Mouse (Mus musculus) heart, embryonic 16.5 days (tissue): ENCODE data around the gene Fsd2. TPM values are rescaled to one million over a fixed set of nuclear protein-coding genes. Genes with fewer than 3 reads are reported as not detected.

ENCODE experiments used
- ATAC-seq: fragments of 200-750 bp; cut with Nextera tagmentation; replicated peaks from 2 replicates; pipeline ENCODE4 v1.8.0; 2017; ENCODE audit warnings: moderate number of reproducible peaks; ENCODE audit not compliant: insufficient read depth, low FRiP score; ENCODE audit errors: extremely low read depth
- H3K27ac ChIP-seq: fragments of 300-500 bp; sonication (generic); 2 replicates; pipeline ENCODE4 v1.5.1; 2014; ENCODE audit warnings: mild to moderate bottlenecking, low read length, control low read depth, moderate library complexity
- H3K27me3 ChIP-seq: fragments of 300-500 bp; sonication (generic); 2 replicates; pipeline ENCODE4 v1.6.1; 2014; ENCODE audit warnings: low read length, mixed read lengths; ENCODE audit not compliant: control insufficient read depth, insufficient read depth
- H3K36me3 ChIP-seq: fragments of 300-500 bp; sonication (generic); 2 replicates; pipeline ENCODE4 v1.6.1; 2014; ENCODE audit not compliant: control insufficient read depth, insufficient read depth
- H3K4me1 ChIP-seq: fragments of 300-500 bp; sonication (generic); 2 replicates; pipeline ENCODE4 v1.6.1; 2014; ENCODE audit warnings: low read length, mixed read lengths; ENCODE audit not compliant: control insufficient read depth, insufficient read depth
- H3K4me2 ChIP-seq: fragments of 300-500 bp; sonication (generic); 2 replicates; pipeline ENCODE4 v1.6.1; 2014; ENCODE audit warnings: low read depth, mild to moderate bottlenecking, control low read depth, low read length
- H3K4me3 ChIP-seq: fragments of 300-500 bp; sonication (generic); 2 replicates; pipeline ENCODE4 v1.5.1; 2014; ENCODE audit warnings: mild to moderate bottlenecking, control low read depth, low read length
- H3K9ac ChIP-seq: fragments of 300-500 bp; sonication (generic); 2 replicates; pipeline ENCODE4 v1.6.1; 2014; ENCODE audit warnings: low read length, control low read depth
- H3K9me3 ChIP-seq: fragments of 300-500 bp; sonication (generic); replicated peaks from 2 replicates; pipeline ENCODE4 v1.6.1; 2016; ENCODE audit warnings: low read length; ENCODE audit not compliant: control insufficient read depth
- WGBS: fragments of 180-500 bp; shearing (Covaris S2); extraction: QIAGEN DNeasy Blood & Tissue Kit; methylation state at CpG from one replicate; pipeline ENCODE4 v1.1.7; 2014; 5-methylcytosine and 5-hydroxymethylcytosine counted together
- polyA plus RNA-seq: library from polyadenylated mRNA; unstranded; fragments of >200 nt; fragmentation: Nextera tagmentation; extraction: Ambion mirVana; gene quantifications from 2 replicates; pipeline ENCODE4 v1.2.1, GENCODE M21; 2015

Gene Fsd2
- polyA plus RNA-seq, 1 experiment from 2014 or later, result 76.3 TPM

GRCm38 (mm10) chr7:81596086-81596485, 29.3 kb upstream of the Fsd2 start:
- ATAC-seq, result no peak
- H3K27me3 ChIP-seq, result no peaks in the 10 kb centered on the region

GRCm38 (mm10) chr7:81595056-81595455, 28.3 kb upstream of the Fsd2 start:
- no peak overlapping the region for H3K27ac ChIP-seq
- peaks cover 56% of the 10 kb centered on the region for H3K36me3 ChIP-seq
- H3K9me3 ChIP-seq, result no peaks in the 10 kb centered on the region
- no peaks in the 10 kb centered on the region for H3K27me3 ChIP-seq
- no peak overlapping the region for H3K4me3 ChIP-seq
- H3K9ac ChIP-seq, result no peak overlapping the region
- H3K4me2 ChIP-seq, result no peak overlapping the region
- ATAC-seq, result no peak
- H3K4me1 ChIP-seq, result peaks cover 6% of the 10 kb centered on the region
- 46% methylated on average over 5 of the region's 5 CpGs for WGBS

More at GRCm38 (mm10) chr7:81596086-81596485, 29.3 kb upstream of the Fsd2 start:
- Histone ChIP-seq H3K27ac (no peak overlapping the region), H3K4me2 (no peak overlapping the region), H3K36me3 (peaks cover 52% of the 10 kb centered on the region), H3K4me1 (peaks cover 10% of the 10 kb centered on the region), H3K4me3 (no peak overlapping the region), H3K9ac (no peak overlapping the region), H3K9me3 (no peaks in the 10 kb centered on the region)
- 83% methylated on average over 6 of the region's 6 CpGs for WGBS

GRCm38 (mm10) chr7:81593387-81593786, 26.6 kb upstream of the Fsd2 start:
- Histone ChIP-seq H3K9ac (no peak overlapping the region), H3K4me3 (no peak overlapping the region), H3K4me1 (peaks cover 3% of the 10 kb centered on the region), H3K9me3 (no peaks in the 10 kb centered on the region), H3K27ac (no peak overlapping the region), H3K4me2 (no peak overlapping the region), H3K27me3 (no peaks in the 10 kb centered on the region), H3K36me3 (peaks cover 56% of the 10 kb centered on the region)
- no peak for ATAC-seq
- 89% methylated on average over 8 of the region's 8 CpGs for WGBS

GRCm38 (mm10) chr7:81592686-81593085, 25.9 kb upstream of the Fsd2 start:
- no peak overlapping the region for H3K4me3 ChIP-seq
- WGBS, result 82% methylated on average over 9 of the region's 9 CpGs

GRCm38 (mm10) chr7:81587238-81587637, 20.5 kb upstream of the Fsd2 start:
- Histone ChIP-seq H3K4me3 (no peak overlapping the region), H3K27ac (no peak overlapping the region), H3K4me2 (no peak overlapping the region), H3K9ac (no peak overlapping the region), H3K9me3 (peaks cover 5% of the 10 kb centered on the region), H3K4me1 (no peaks in the 10 kb centered on the region), H3K36me3 (peaks cover 57% of the 10 kb centered on the region), H3K27me3 (no peaks in the 10 kb centered on the region)
- WGBS, result 90% methylated on average over 4 of the region's 4 CpGs
- ATAC-seq, result no peak

More at GRCm38 (mm10) chr7:81592686-81593085, 25.9 kb upstream of the Fsd2 start:
- no peaks in the 10 kb centered on the region for H3K9me3 ChIP-seq
- no peak for ATAC-seq
- H3K4me2 ChIP-seq, result no peak overlapping the region
- no peak overlapping the region for H3K9ac ChIP-seq
- no peak overlapping the region for H3K27ac ChIP-seq
- H3K27me3 ChIP-seq, result no peaks in the 10 kb centered on the region
- peaks cover 3% of the 10 kb centered on the region for H3K4me1 ChIP-seq
- H3K36me3 ChIP-seq, result peaks cover 57% of the 10 kb centered on the region

GRCm38 (mm10) chr7:81585326-81585725, 18.6 kb upstream of the Fsd2 start:
- ATAC-seq, result no peak
- H3K27ac ChIP-seq, result no peak overlapping the region
- WGBS, result 81% methylated on average over 7 of the region's 7 CpGs
- H3K9ac ChIP-seq, result no peak overlapping the region
- peaks cover 5% of the 10 kb centered on the region for H3K9me3 ChIP-seq
- H3K4me1 ChIP-seq, result no peaks in the 10 kb centered on the region
- H3K36me3 ChIP-seq, result peaks cover 42% of the 10 kb centered on the region
- H3K27me3 ChIP-seq, result no peaks in the 10 kb centered on the region
- no peak overlapping the region for H3K4me3 ChIP-seq
- H3K4me2 ChIP-seq, result no peak overlapping the region

GRCm38 (mm10) chr7:81583512-81583911, 16.8 kb upstream of the Fsd2 start:
- H3K27ac ChIP-seq, result no peak overlapping the region
- peaks cover 49% of the 10 kb centered on the region for H3K36me3 ChIP-seq
- H3K4me2 ChIP-seq, result no peak overlapping the region
- 66% methylated on average over 3 of the region's 3 CpGs for WGBS
- H3K9ac ChIP-seq, result no peak overlapping the region
- H3K9me3 ChIP-seq, result peaks cover 5% of the 10 kb centered on the region
- ATAC-seq, result no peak
- no peaks in the 10 kb centered on the region for H3K27me3 ChIP-seq
- no peak overlapping the region for H3K4me3 ChIP-seq
- no peaks in the 10 kb centered on the region for H3K4me1 ChIP-seq

GRCm38 (mm10) chr7:81579312-81579711, 12.6 kb upstream of the Fsd2 start:
- Histone ChIP-seq H3K4me2 (no peak overlapping the region), H3K4me3 (no peak overlapping the region), H3K27me3 (no peaks in the 10 kb centered on the region), H3K4me1 (no peaks in the 10 kb centered on the region), H3K27ac (no peak overlapping the region), H3K36me3 (peaks cover 29% of the 10 kb centered on the region), H3K9me3 (no peaks in the 10 kb centered on the region), H3K9ac (no peak overlapping the region)
- 93% methylated on average over 5 of the region's 5 CpGs for WGBS
- ATAC-seq, result no peak

GRCm38 (mm10) chr7:81578413-81578812, 11.7 kb upstream of the Fsd2 start:
- no peaks in the 10 kb centered on the region for H3K27me3 ChIP-seq
- peaks cover 26% of the 10 kb centered on the region for H3K36me3 ChIP-seq
- H3K4me2 ChIP-seq, result no peak overlapping the region
- peaks cover 3% of the 10 kb centered on the region; the same call in 1 of the 2 replicates for H3K4me1 ChIP-seq
- no peak overlapping the region for H3K9ac ChIP-seq
- no peaks in the 10 kb centered on the region for H3K9me3 ChIP-seq
- no peak for ATAC-seq
- no peak overlapping the region for H3K27ac ChIP-seq
- WGBS, result 88% methylated on average over 7 of the region's 7 CpGs
- no peak overlapping the region for H3K4me3 ChIP-seq
